Mouse (Mus musculus): ENCODE measurements around the gene Nlrp4f.

Nlrp4f gene

DNA sequence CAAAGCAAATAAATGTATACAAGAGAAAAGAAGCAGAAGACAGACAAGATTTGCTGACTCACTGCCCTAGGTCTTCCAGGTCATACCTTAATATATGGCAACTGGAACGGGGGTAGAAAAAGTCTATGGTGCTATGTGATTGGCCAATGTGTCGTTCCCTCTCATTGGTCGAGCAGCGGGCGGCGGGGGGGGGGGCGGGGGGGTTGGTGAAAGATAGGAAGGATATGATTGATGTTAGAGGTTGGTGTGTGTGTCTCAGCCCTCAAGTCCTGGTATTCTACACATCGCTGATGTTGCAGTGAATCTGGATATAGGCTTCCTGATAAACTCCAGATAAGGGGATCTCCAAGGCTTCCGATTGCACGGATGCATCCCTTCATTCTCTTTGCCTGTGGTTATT lies at the start of gene Nlrp4f:
Gene Nlrp4f, minus strand, starts transcription at position 101 of the 400 bp plus-strand sequence.
- DNase-seq (ENCODE audit: inconsistent ontology term): no peak

DNA sequence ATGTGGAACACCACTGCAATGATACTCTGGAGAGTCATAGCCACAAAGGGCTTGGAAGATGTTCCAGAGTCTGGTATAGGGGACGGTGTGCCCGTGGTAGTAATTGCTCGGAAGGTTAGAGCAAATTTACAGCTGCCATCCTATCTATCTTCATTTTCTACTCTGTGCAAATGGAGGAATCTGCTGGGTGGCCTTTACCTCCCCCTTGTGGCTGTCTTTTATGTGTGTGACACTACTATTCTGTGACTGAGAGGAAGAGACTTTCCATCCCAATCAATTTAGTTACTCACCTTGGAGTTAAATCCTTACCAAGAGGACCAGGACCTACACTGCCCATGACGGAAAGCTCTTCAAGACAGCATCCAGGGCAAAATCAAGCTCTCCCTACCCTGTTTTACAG lies 37.5 kb upstream of the Nlrp4f start:
- DNase-seq (ENCODE audit: inconsistent ontology term): no peak

DNA sequence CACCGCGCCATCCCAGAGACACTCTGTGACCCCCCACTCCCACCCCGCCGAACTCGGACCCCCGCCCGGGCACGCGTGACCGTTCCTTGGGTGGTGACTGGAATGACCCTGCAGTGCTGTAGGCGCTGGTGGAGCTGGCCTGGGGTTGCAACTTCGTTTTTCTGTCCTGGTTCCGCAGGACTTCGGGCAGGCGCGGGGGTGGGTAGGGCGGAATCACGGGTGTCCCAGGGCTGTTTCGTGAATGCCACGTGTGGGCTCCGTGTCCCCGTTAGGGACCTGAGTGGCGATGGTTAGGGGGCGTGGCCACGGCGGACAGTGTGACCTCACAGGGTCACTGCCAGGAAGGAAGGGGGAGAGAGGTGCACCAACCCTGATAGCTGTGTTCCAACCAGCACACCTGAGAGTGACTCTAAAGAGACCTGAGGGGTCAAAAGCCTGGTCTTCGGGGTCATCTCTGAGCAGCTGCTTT lies 36.6 kb upstream of the Nlrp4f start:
- DNase-seq (ENCODE audit: inconsistent ontology term): no peak

DNA sequence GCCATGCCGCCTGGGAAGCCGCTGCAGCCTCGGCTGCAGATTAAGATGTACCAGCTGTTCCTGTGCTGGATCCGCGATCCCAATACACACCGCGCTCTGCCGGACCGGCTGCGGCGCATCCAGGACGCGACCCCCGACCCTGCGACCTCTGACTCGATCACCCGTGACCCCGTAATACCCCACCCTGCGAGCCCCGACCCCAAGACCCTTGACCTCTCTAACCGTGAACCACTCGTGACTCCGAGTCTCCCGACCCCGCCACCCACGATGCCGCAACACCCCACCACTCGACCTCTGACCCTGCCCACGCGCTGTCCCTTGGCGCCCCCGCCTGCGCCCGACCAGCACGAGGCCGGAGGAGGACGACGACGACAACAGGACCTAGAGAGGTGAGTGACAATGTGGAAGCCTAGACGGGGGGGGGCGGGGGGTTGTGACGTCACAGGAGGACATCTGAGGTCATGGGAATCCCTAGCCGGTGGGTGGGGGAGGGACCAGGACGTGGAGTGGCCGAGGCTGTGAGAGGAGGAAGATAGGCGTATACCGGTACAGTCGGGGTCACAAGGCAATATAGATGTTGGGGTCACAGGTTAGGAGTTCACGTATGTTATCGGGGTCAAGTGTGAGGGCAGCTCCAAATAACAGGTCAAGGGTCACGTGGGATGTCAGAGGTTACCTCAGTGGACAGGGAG lies 36.0 kb upstream of the Nlrp4f start:
- peak; percentile 55 for DNase-seq (ENCODE audit: inconsistent ontology term)

DNA sequence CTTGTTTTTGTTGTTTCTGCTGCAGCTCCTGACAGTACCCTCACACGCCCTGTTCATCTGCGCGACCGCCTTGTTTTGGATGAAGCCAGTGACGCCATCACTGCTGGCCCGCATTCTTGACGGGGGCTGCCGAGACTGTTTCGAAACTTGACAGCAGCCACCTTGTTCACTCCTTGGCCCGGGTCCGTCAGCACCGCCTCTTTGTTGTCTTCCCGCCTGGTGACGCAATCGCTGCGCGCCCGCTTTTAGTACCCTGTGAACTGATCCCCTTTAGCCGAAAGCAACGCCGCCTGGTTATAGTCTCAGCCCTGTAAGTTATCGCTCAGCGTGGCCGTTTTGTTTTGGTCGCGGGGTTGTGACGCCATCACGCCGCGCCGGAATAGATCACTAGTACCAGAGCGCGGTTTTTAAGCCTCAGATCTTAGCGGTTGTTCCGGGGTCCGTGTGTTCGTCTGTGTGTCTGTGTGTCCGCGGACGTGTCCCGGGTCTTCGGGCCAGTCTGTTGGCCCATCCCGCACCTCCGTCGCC lies 35.4 kb upstream of the Nlrp4f start:
- peak; percentile 96 for DNase-seq (ENCODE audit: inconsistent ontology term)

DNA sequence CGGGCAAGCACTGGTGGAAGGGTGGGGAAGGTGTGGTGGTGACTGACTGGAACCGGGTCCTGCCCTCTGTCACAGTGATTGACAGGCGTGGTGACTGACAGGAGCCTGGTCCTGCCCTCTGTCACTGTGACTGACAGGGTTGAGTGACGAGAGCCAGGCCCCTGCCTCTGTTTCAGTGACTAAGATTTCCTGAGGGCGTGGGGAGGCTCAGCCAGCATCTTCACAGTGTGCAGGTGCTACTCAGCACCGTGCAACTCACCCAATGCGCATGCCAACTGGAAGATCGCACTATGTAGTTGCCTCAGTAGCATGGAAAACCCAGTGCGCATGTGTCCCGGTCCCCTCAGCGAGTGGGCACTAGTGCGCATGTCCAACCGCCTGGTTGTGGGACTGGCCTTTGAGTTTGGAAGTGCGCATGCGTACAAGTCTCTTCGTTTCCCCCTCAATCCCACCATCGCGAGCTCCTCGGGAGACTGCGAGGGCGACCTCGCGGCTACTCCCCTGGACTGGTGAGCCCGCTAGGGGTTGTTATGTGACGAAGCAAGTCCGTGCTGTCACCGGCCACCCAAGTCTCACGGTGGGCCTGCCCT lies 34.8 kb upstream of the Nlrp4f start:
- peak; percentile 97 for DNase-seq (ENCODE audit: inconsistent ontology term)

DNA sequence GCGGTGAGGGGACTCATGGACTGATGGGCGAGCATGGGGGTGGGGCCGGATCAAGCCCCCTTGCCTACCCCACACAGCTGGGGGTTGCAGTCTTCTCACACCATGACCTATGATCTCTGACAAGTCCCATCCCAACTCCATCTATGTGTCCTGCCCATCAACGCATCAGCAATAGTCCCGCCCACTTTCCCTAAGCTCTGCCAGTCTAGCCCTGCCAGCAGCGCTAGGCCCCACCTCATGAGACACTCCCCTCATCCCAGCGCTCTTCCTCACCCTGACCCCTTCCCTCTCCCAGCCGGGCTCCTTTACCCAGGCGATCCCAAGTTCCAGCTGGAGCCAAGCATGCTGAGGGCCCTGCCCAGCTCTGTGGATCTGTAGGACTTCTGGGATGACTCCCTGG lies 31.4 kb upstream of the Nlrp4f start:
- DNase-seq (ENCODE audit: inconsistent ontology term): no peak

DNA sequence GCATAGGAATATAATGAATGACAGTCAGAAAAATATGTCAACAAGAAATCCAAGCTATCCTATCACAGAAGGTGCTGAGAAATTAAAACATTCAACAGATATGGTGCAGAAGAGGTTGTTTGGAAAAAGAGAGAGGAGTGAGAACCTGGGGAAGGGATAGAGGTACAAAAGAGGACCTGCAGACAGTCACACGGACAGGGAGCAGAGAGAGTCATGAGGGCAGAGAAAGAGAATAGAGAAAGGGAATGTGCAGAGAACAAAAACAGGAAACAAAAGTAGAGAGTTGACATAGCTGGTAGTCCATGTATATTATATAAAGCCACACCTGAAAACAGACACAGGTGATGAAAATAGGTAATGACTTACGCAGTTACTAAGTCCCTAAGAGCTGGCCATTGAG lies 20.9 kb upstream of the Nlrp4f start:
- no peak for DNase-seq (ENCODE audit: inconsistent ontology term)

DNA sequence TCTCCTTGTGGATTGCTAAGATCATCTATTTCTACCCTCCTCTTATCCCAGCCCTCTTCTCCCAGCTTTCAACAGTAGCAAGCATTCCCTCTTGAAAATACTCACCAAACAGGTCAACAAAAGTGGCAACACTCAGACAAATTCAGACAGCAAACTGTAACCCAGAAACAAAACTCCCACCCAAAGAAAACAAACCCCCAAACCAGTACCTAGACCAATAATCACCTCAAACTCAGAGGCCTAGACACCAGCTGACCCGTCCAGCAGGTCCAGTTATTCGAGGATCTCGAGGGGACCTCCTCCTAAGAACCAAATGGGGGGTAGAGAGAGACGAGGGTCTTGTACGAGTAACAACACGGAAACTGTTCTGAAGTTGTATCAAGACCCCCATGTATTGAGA lies 20.2 kb upstream of the Nlrp4f start:
- DNase-seq (ENCODE audit: inconsistent ontology term): no peak

DNA sequence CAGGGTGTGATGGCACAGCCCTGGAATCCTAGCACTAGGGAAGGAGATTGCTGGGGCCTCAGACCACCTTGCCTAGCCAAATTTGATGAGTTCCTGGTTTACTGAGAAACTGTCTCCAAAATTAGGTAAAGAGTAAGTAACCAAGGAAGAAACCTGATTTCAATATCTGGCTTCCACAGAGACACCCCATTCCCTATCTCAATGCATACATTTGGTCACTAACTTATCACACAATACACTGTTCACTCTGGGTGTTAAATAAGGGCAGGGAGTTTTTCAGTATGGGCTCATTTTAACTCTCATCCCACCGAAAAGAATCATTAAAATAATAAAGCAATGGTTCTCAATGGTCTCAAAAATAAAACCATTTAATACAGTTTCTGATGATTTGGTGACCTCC lies 5.1 kb downstream of the Nlrp4f start:
- DNase-seq (ENCODE audit: inconsistent ontology term): no peak

DNA sequence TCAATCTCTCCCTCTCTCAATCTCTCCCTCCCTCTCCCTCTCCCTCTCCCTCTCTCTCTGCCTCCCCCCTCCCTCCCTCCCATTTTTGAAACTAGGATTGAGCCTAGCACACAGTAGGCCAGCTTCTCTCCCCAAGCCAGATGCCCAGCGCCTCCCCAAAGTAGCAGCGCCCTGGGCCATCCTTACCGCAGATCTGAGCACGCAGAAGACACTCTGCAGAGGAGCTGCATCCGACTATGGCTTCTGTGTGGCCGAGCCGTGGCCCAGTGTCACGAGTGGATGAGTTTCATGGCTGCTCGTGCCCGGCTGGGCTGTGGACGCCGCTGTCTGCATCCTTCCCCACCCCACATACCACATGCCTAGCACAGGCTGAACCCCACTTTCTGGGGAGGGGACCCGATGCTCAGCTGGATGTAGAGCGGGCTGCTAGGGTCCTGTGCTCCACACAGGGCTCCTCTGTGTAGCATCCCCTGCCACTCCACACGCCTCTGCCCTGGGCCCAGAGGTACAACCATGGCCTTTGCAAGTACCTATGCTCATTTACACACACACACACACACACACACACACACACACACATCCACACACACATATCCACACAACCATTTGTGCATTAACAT lies 29.2 kb downstream of the Nlrp4f start:
- DNase-seq (ENCODE audit: inconsistent ontology term): no peak

DNA sequence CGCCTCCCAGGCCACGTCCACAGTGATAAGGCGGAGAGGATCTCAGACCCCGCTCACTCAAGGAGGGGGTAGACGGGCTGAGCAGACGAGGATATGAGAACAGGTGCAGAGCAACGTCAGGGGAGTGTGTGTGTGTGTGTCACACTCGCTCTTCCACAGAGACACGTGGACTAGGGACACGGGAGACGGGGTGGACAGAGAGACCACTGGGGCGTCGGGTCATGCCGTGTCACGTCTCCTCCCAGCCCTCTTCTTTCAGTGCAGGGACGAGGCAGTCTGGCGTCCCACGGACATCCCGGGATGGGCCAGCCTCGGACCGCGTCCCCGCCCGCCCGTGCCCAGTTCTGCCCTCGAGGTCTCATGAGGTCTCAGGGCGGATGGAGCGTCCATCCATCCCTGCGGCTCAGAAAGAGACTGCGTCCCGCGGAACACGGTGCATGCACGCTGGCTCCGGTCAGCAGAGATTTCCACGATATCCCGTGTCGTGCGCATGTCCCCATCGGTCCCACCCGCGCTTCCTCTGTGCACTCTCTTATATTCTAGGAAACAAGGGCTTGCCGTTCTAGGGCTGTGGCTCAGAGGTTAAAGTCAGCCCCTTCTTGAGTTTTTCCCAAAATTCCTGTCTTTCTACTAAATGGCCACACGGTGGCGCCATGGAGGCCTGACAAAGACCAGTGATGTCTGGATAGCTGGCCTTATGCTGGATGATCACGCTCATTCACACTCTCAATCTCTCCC lies 29.9 kb downstream of the Nlrp4f start:
- DNase-seq (ENCODE audit: inconsistent ontology term): peak; percentile 54

DNA sequence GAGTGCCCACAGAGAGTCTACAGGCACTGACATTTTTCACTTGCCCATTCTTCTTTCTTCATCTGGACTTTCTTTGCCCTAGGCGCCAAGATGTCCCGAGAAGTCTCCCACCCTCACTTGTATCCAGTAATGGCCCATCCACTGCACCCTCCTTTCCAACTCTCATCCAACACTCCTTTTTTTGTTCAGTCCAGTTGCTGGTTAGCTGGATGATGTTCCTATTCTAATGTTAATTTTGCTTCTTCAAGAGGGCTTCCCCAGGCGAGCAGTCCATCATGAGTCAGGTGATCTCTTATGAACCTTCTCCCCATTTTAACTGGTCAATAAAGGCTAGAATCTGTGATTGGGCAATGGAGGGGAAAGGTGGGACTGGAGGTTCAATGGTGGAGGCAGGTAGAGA lies 31.7 kb downstream of the Nlrp4f start:
- DNase-seq (ENCODE audit: inconsistent ontology term): no peak

DNA sequence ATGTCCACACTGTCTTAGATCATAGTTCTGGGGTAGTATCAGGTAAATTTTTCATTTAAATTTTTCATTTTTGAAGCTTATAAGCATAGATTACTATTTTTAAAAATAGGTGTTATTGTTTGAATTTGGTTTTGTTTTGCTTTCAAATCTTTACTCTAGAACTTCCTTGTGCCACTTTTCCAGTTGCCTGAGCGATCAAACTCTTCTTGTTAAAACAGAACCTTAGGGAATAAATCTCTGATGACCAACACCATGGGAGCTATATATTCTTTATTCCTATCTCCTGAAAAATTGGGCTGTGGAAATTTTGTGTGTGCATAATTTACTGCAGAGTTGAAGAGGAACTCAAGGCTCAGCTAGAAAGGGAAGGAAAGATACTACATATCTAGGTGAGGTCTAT lies 55.8 kb downstream of the Nlrp4f start, which contains the start of gene Olfr466:
Gene Olfr466, plus strand, starts transcription at position 301 of the 400 bp plus-strand sequence.
- DNase-seq (ENCODE audit: inconsistent ontology term): no peak

DNA sequence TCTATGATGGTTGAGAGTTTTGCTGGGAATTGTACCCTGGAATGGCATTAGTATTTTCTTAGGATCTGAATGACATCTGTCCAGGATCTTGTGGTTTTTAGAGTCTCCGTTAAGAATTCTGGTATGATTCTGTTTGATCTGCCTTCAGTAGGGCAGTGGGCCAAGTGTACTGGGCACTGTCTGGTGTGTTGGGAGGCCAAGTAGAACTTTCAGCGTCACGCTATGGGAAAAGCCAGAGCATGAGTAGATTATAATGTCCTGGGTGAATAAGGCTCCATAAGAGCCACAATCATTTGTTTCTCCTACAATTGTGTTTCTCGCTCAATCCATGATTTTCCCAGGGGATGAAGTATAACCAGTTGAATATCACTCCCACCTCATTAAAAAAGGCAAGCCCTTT lies 68.0 kb downstream of the Nlrp4f start, which contains the start of gene Olfr465-ps1:
Gene Olfr465-ps1, plus strand, starts transcription at position 301 of the 400 bp plus-strand sequence.
- no peak for DNase-seq (ENCODE audit: inconsistent ontology term)
